Mouse (Mus musculus): ENCODE results near the gene Rad51d. TPM values are rescaled to one million over a fixed set of nuclear protein-coding genes. Genes with fewer than 3 reads are reported as not detected.

The Rad51d gene
- polyA plus RNA-seq, 1 experiment, result 25.8 TPM

DNA sequence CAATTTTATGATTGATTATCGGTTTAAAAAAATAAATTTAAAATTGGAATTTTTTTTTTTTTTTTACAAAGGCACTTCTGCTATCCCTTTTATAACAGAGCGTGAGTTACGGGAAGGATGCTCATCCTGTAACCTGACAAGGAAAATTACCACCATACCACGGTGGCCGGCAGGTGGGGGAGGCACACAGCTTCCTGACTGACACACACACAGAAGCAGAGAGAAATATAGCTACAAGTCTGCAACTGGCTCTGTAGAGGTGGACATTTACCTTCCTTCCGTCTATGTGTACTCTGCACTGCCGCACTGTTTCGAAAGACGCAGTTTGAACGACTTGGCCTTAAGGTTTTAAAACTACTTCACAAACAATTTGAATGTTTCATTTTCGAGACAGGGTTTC is 38.3 kb downstream of the Rad51d start:
- TF ChIP-seq EP300 (IDR thresholded peaks at IDR 0.05; ENCODE audit: insufficient read depth, low read depth, low read length) (no peak), CTCF (IDR thresholded peaks at IDR 0.05; ENCODE audit: low read depth, low read length) (no peak), POLR2A (IDR thresholded peaks at IDR 0.05; ENCODE audit: insufficient read depth, low read length) (no peak)
- Histone ChIP-seq H3K27me3 (ENCODE audit: control insufficient read depth, insufficient read depth, low read length, poor library complexity, severe bottlenecking) (no peaks in the 10 kb centered on the region), H3K36me3 (ENCODE audit: control insufficient read depth, insufficient read depth, low read length, poor library complexity, severe bottlenecking) (no peaks in the 10 kb centered on the region), H3K4me1 (ENCODE audit: control insufficient read depth, insufficient read depth, low read length) (peaks cover 5% of the 10 kb centered on the region), H3K9me3 (replicated peaks; ENCODE audit: control insufficient read depth, insufficient read depth, low read length, poor library complexity, severe bottlenecking) (no peaks in the 10 kb centered on the region), H3K9ac (ENCODE audit: low read depth, poor library complexity, severe bottlenecking) (no peak overlapping the region), H3K27ac (ENCODE audit: insufficient read depth, low read length) (no peak overlapping the region), H3K4me3 (ENCODE audit: low read depth, low read length) (no peak overlapping the region)

DNA sequence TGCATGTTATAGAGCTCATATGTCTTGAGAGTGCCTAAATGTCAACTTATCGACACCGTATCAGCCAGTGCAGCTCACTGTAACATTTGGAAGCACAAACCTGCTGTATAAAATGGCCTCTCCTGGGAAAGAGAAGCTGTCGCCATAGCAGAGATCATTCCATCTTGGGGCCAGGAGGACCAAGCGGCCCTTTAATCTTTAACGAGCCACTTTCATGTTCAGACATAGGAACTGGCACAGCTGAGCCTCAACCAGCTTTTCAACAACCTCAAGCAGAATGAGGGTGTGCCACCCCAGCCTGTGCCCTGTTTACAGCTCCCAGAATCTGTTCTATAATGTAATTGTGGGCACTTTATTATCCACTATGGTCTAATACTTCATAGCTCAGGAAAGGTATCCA is 40.2 kb downstream of the Rad51d start:
- Histone ChIP-seq H3K27me3 (ENCODE audit: control insufficient read depth, insufficient read depth, low read length, poor library complexity, severe bottlenecking) (no peaks in the 10 kb centered on the region), H3K4me3 (ENCODE audit: low read depth, low read length) (no peak overlapping the region), H3K27ac (ENCODE audit: insufficient read depth, low read length) (no peak overlapping the region), H3K9me3 (replicated peaks; ENCODE audit: control insufficient read depth, insufficient read depth, low read length, poor library complexity, severe bottlenecking) (no peaks in the 10 kb centered on the region), H3K9ac (ENCODE audit: low read depth, poor library complexity, severe bottlenecking) (no peak overlapping the region), H3K4me1 (ENCODE audit: control insufficient read depth, insufficient read depth, low read length) (peaks cover 2% of the 10 kb centered on the region), H3K36me3 (ENCODE audit: control insufficient read depth, insufficient read depth, low read length, poor library complexity, severe bottlenecking) (no peaks in the 10 kb centered on the region)
- TF ChIP-seq POLR2A (IDR thresholded peaks at IDR 0.05; ENCODE audit: insufficient read depth, low read length), result no peak
- TF ChIP-seq CTCF (IDR thresholded peaks at IDR 0.05; ENCODE audit: low read depth, low read length), result no peak
- TF ChIP-seq EP300 (IDR thresholded peaks at IDR 0.05; ENCODE audit: insufficient read depth, low read depth, low read length), result no peak

DNA sequence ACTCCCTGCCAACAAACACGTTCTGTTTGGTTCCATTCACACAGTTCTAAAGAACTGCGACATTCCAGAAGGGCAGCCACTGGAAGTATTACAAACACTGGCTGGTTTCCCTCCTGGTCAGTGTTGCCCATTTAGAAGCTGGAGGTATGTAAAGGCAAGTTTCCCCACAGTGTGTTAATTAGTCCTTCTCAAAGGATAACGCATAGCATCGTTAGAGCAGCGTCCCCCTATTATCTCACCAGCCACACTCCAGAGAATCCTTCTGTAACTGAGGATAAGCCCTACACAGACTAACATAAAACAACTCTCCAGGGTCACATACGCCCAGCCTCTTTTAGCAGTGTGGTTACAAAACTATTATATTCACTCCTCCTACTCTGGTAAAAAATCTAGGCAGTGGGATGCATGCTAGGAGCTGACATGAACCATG is 42.8 kb downstream of the Rad51d start:
- Histone ChIP-seq H3K4me1 (ENCODE audit: control insufficient read depth, insufficient read depth, low read length) (peaks cover 2% of the 10 kb centered on the region), H3K9me3 (replicated peaks; ENCODE audit: control insufficient read depth, insufficient read depth, low read length, poor library complexity, severe bottlenecking) (no peaks in the 10 kb centered on the region), H3K27ac (ENCODE audit: insufficient read depth, low read length) (no peak overlapping the region), H3K9ac (ENCODE audit: low read depth, poor library complexity, severe bottlenecking) (no peak overlapping the region), H3K36me3 (ENCODE audit: control insufficient read depth, insufficient read depth, low read length, poor library complexity, severe bottlenecking) (no peaks in the 10 kb centered on the region), H3K27me3 (ENCODE audit: control insufficient read depth, insufficient read depth, low read length, poor library complexity, severe bottlenecking) (no peaks in the 10 kb centered on the region), H3K4me3 (ENCODE audit: low read depth, low read length) (no peak overlapping the region)
- TF ChIP-seq POLR2A (IDR thresholded peaks at IDR 0.05; ENCODE audit: insufficient read depth, low read length) (no peak), CTCF (IDR thresholded peaks at IDR 0.05; ENCODE audit: low read depth, low read length) (no peak), EP300 (IDR thresholded peaks at IDR 0.05; ENCODE audit: insufficient read depth, low read depth, low read length) (no peak)

GRCm38 (mm10) chr11:82846938-82847337 is 43.5 kb downstream of the Rad51d start:
- H3K9ac ChIP-seq (ENCODE audit: low read depth, poor library complexity, severe bottlenecking), result no peak overlapping the region
- no peaks in the 10 kb centered on the region for H3K9me3 ChIP-seq (replicated peaks; ENCODE audit: control insufficient read depth, insufficient read depth, low read length, poor library complexity, severe bottlenecking)
- H3K27me3 ChIP-seq (ENCODE audit: control insufficient read depth, insufficient read depth, low read length, poor library complexity, severe bottlenecking), result no peaks in the 10 kb centered on the region
- TF ChIP-seq EP300 (IDR thresholded peaks at IDR 0.05; ENCODE audit: insufficient read depth, low read depth, low read length), result no peak
- TF ChIP-seq CTCF (IDR thresholded peaks at IDR 0.05; ENCODE audit: low read depth, low read length), result no peak
- TF ChIP-seq POLR2A (IDR thresholded peaks at IDR 0.05; ENCODE audit: insufficient read depth, low read length), result no peak
- H3K4me3 ChIP-seq (ENCODE audit: low read depth, low read length), result no peak overlapping the region
- peaks cover 2% of the 10 kb centered on the region for H3K4me1 ChIP-seq (ENCODE audit: control insufficient read depth, insufficient read depth, low read length)
- H3K27ac ChIP-seq (ENCODE audit: insufficient read depth, low read length), result no peak overlapping the region
- H3K36me3 ChIP-seq (ENCODE audit: control insufficient read depth, insufficient read depth, low read length, poor library complexity, severe bottlenecking), result no peaks in the 10 kb centered on the region

GRCm38 (mm10) chr11:82846079-82846436 is 44.4 kb downstream of the Rad51d start:
- Histone ChIP-seq H3K4me3 (ENCODE audit: low read depth, low read length) (peak overlapping the region; percentile 9), H3K9me3 (replicated peaks; ENCODE audit: control insufficient read depth, insufficient read depth, low read length, poor library complexity, severe bottlenecking) (no peaks in the 10 kb centered on the region), H3K36me3 (ENCODE audit: control insufficient read depth, insufficient read depth, low read length, poor library complexity, severe bottlenecking) (no peaks in the 10 kb centered on the region), H3K27me3 (ENCODE audit: control insufficient read depth, insufficient read depth, low read length, poor library complexity, severe bottlenecking) (no peaks in the 10 kb centered on the region), H3K4me1 (ENCODE audit: control insufficient read depth, insufficient read depth, low read length) (peaks cover 3% of the 10 kb centered on the region), H3K27ac (ENCODE audit: insufficient read depth, low read length) (peak overlapping the region; percentile 74), H3K9ac (ENCODE audit: low read depth, poor library complexity, severe bottlenecking) (peak overlapping the region; percentile 2; the same call in 1 of the 2 replicates)
- TF ChIP-seq EP300 (IDR thresholded peaks at IDR 0.05; ENCODE audit: insufficient read depth, low read depth, low read length) (no peak), POLR2A (IDR thresholded peaks at IDR 0.05; ENCODE audit: insufficient read depth, low read length) (no peak), CTCF (IDR thresholded peaks at IDR 0.05; ENCODE audit: low read depth, low read length) (no peak)

GRCm38 (mm10) chr11:82845415-82846078 is 44.9 kb downstream of the Rad51d start:
- Histone ChIP-seq H3K27me3 (ENCODE audit: control insufficient read depth, insufficient read depth, low read length, poor library complexity, severe bottlenecking) (no peaks in the 10 kb centered on the region), H3K36me3 (ENCODE audit: control insufficient read depth, insufficient read depth, low read length, poor library complexity, severe bottlenecking) (no peaks in the 10 kb centered on the region), H3K9me3 (replicated peaks; ENCODE audit: control insufficient read depth, insufficient read depth, low read length, poor library complexity, severe bottlenecking) (no peaks in the 10 kb centered on the region), H3K27ac (ENCODE audit: insufficient read depth, low read length) (peak overlapping the region; percentile 74), H3K4me3 (ENCODE audit: low read depth, low read length) (peak overlapping the region; percentile 25), H3K4me1 (ENCODE audit: control insufficient read depth, insufficient read depth, low read length) (peaks cover 5% of the 10 kb centered on the region), H3K9ac (ENCODE audit: low read depth, poor library complexity, severe bottlenecking) (peak overlapping the region; percentile 2; the same call in 1 of the 2 replicates)
- TF ChIP-seq POLR2A (IDR thresholded peaks at IDR 0.05; ENCODE audit: insufficient read depth, low read length) (no peak), EP300 (IDR thresholded peaks at IDR 0.05; ENCODE audit: insufficient read depth, low read depth, low read length) (peak; percentile 80), CTCF (IDR thresholded peaks at IDR 0.05; ENCODE audit: low read depth, low read length) (no peak)

Measured in ES-Bruce4 (cell line).